Mouse (Mus musculus) large intestine, adult 2 months (tissue): Measurements from ENCODE around the gene Pde1a. TPM values are rescaled to one million over a fixed set of nuclear protein-coding genes. Genes with fewer than 3 reads are reported as not detected.

Experiments used
- DNase-seq: peaks from one replicate; pipeline ENCODE4 v3.0.0-alpha.2; 2012; ENCODE audit warnings: low read depth, low spot score
- WGBS: fragments of 180-500 bp; shearing (Covaris S2); methylation state at CpG from one replicate; pipeline ENCODE4 v1.1.7; 2018; 5-methylcytosine and 5-hydroxymethylcytosine counted together
- polyA plus RNA-seq: library from polyadenylated mRNA; depleted of rRNA; stranded (reverse); fragments of >200 nt; gene quantifications from 2 replicates; pipeline ENCODE4 v1.2.3, GENCODE M21; 2012

The Pde1a gene
- polyA plus RNA-seq, 1 experiment, result 3.4 TPM

- no peak for DNase-seq
- 42% methylated on average over 5 of the region's 5 CpGs for WGBS
Measured at GRCm38 (mm10) chr2:79969594-79969993, 159.7 kb downstream of the Pde1a start.

- DNase-seq, result no peak
- 61% methylated on average over 9 of the region's 9 CpGs for WGBS
Measured at GRCm38 (mm10) chr2:79966681-79967506, 162.4 kb downstream of the Pde1a start.

- WGBS, result 70% methylated on average over 1 of the region's 1 CpGs
Measured at GRCm38 (mm10) chr2:79966086-79966485, 163.2 kb downstream of the Pde1a start.

GRCm38 (mm10) chr2:79964964-79965363 is 164.3 kb downstream of the Pde1a start:
- WGBS, result 27% methylated on average over 4 of the region's 4 CpGs

More at GRCm38 (mm10) chr2:79966086-79966485, 163.2 kb downstream of the Pde1a start:
- DNase-seq, result no peak

GRCm38 (mm10) chr2:79961421-79961820 is 167.8 kb downstream of the Pde1a start:
- WGBS, result 82% methylated on average over 4 of the region's 4 CpGs
- DNase-seq, result no peak

More at GRCm38 (mm10) chr2:79964964-79965363, 164.3 kb downstream of the Pde1a start:
- no peak for DNase-seq

GRCm38 (mm10) chr2:79957659-79958340 is 171.5 kb downstream of the Pde1a start:
- whole genome bisulfite sequencing, result 62% methylated on average over 6 of the region's 6 CpGs
- DNase-seq, result no peak

- WGBS, result 62% methylated on average over 8 of the region's 8 CpGs
- no peak for DNase-seq
Measured at GRCm38 (mm10) chr2:79945898-79946675, 183.2 kb downstream of the Pde1a start.

- DNase-seq, result no peak
- 37% methylated on average over 5 of the region's 5 CpGs for WGBS
Measured at GRCm38 (mm10) chr2:79934660-79935059, 194.6 kb downstream of the Pde1a start.

GRCm38 (mm10) chr2:79922356-79922755 is 206.9 kb downstream of the Pde1a start:
- DNase-seq, result no peak

- DNase-seq, result no peak
- WGBS, result 90% methylated on average over 4 of the region's 4 CpGs
Measured at GRCm38 (mm10) chr2:79921375-79921774, 207.9 kb downstream of the Pde1a start.

- 19% methylated on average over 4 of the region's 4 CpGs for WGBS
- DNase-seq, result no peak
Measured at GRCm38 (mm10) chr2:79920438-79920837, 208.8 kb downstream of the Pde1a start.

- no peak for DNase-seq
- WGBS, result 80% methylated on average over 2 of the region's 2 CpGs
Measured at GRCm38 (mm10) chr2:79901841-79902510, 227.3 kb downstream of the Pde1a start.

- DNase-seq, result no peak
- WGBS, result 67% methylated on average over 3 of the region's 3 CpGs
Measured at GRCm38 (mm10) chr2:79898522-79898921, 230.7 kb downstream of the Pde1a start.

- WGBS, result 63% methylated on average over 1 of the region's 1 CpGs
- DNase-seq, result no peak
Measured at GRCm38 (mm10) chr2:79892829-79893228, 236.4 kb downstream of the Pde1a start.

GRCm38 (mm10) chr2:79891760-79892570 is 237.3 kb downstream of the Pde1a start:
- no peak for DNase-seq
- 76% methylated on average over 5 of the region's 5 CpGs for WGBS

- 77% methylated on average over 8 of the region's 8 CpGs for WGBS
- no peak for DNase-seq
Measured at GRCm38 (mm10) chr2:79890726-79891125, 238.5 kb downstream of the Pde1a start.

- 85% methylated on average over 6 of the region's 6 CpGs for WGBS
- no peak for DNase-seq
Measured at GRCm38 (mm10) chr2:79883631-79884350, 245.5 kb downstream of the Pde1a start.

GRCm38 (mm10) chr2:79883210-79883609 is 246.0 kb downstream of the Pde1a start:
- no peak for DNase-seq
- WGBS, result 65% methylated on average over 4 of the region's 4 CpGs
